Mouse (Mus musculus) thymus, adult 2 months (tissue): ENCODE results near the gene P4ha2.

Experiments
- CTCF ChIP-seq: fragments of 200-500 bp; IDR thresholded peaks from 2 replicates; pipeline ENCODE4 v1.5.1; 2012; ENCODE audit warnings: mild to moderate bottlenecking, control low read depth, low read length, moderate library complexity, borderline replicate concordance; ENCODE audit not compliant: control insufficient read depth, poor library complexity, insufficient read depth; ENCODE audit errors: extremely low read depth
- POLR2A ChIP-seq: fragments of 200-500 bp; IDR thresholded peaks from 2 replicates; pipeline ENCODE4 v1.6.1; 2012; ENCODE audit warnings: mild to moderate bottlenecking, low read length, control low read depth, moderate library complexity; ENCODE audit not compliant: control insufficient read depth, poor library complexity, insufficient read depth; ENCODE audit errors: extremely low read depth

- TF ChIP-seq POLR2A = no peak
- TF ChIP-seq CTCF = no peak
Observed at GRCm38 (mm10) chr11:54161514-54161913, 61.6 kb downstream of the P4ha2 start.
